Mouse (Mus musculus) liver, postnatal 0 days (tissue): ENCODE measurements at regions not wholly inside any gene's neighbourhood (a gene's known extent, or its start where the extent isn't known, plus 50 kb on each side); places are given as distances from the start of the nearest gene placed in this dataset.

Experiments
- CTCF ChIP-seq: sonication (generic); IDR thresholded peaks from 2 replicates; pipeline ENCODE4 v1.5.1; 2016; ENCODE audit warnings: antibody characterized with exemption, low read depth
- EP300 ChIP-seq: IDR thresholded peaks from 2 replicates; pipeline ENCODE4 v1.6.1; 2016; ENCODE audit warnings: antibody characterized with exemption, low read depth, mild to moderate bottlenecking

- TF ChIP-seq CTCF (peak; percentile 20; the same call in 1 of the 2 replicates), EP300 (no peak)
Observed at GRCm38 (mm10) chr15:87923906-87924305, 379.8 kb downstream of the Fam19a5 start.
